Mouse (Mus musculus) midbrain, embryonic 12.5 days (tissue): Measurements from ENCODE around the gene Wdr17. TPM values are rescaled to one million over a fixed set of nuclear protein-coding genes. Genes with fewer than 3 reads are reported as not detected.

Experiments used
- ATAC-seq: fragments of 200-750 bp; cut with Nextera tagmentation; 2 replicates; pipeline ENCODE4 v1.8.0; 2017; ENCODE audit warnings: low read depth, moderate TSS enrichment, moderate library complexity; ENCODE audit not compliant: low FRiP score
- H3K27ac ChIP-seq: fragments of 300-500 bp; sonication (generic); replicated peaks from 2 replicates; pipeline ENCODE4 v1.5.1; 2016; ENCODE audit warnings: mild to moderate bottlenecking
- H3K27me3 ChIP-seq: fragments of 300-500 bp; sonication (generic); 2 replicates; pipeline ENCODE4 v1.6.1; 2016; ENCODE audit warnings: mild to moderate bottlenecking
- H3K36me3 ChIP-seq: fragments of 300-500 bp; sonication (generic); 2 replicates; pipeline ENCODE4 v1.6.1; 2016
- H3K4me1 ChIP-seq: fragments of 300-500 bp; sonication (generic); 2 replicates; pipeline ENCODE4 v1.6.1; 2016
- H3K4me2 ChIP-seq: fragments of 300-500 bp; sonication (generic); replicated peaks from 2 replicates; pipeline ENCODE4 v1.6.1; 2016; ENCODE audit warnings: mild to moderate bottlenecking, moderate library complexity
- H3K4me3 ChIP-seq: fragments of 300-500 bp; sonication (generic); 2 replicates; pipeline ENCODE4 v1.5.1; 2016; ENCODE audit warnings: mild to moderate bottlenecking
- H3K9ac ChIP-seq: fragments of 300-500 bp; sonication (generic); replicated peaks from 2 replicates; pipeline ENCODE4 v1.6.1; 2016; ENCODE audit warnings: mild to moderate bottlenecking, moderate library complexity
- H3K9me3 ChIP-seq: fragments of 300-500 bp; sonication (generic); 2 replicates; pipeline ENCODE4 v1.6.1; 2016; ENCODE audit warnings: mild to moderate bottlenecking
- whole genome bisulfite sequencing: fragments of 180-500 bp; shearing (Covaris S2); methylation state at CpG from one replicate; pipeline ENCODE4 v1.1.7; 2016; 5-methylcytosine and 5-hydroxymethylcytosine counted together
- polyA plus RNA-seq: library from polyadenylated mRNA; unstranded; fragments of >200 nt; fragmentation: Nextera tagmentation; extraction: Ambion mirVana; gene quantifications from 2 replicates; pipeline ENCODE4 v1.2.1, GENCODE M21; 2016

The Wdr17 gene
- polyA plus RNA-seq, 1 experiment from 2014 or later = 6.1 TPM

DNA sequence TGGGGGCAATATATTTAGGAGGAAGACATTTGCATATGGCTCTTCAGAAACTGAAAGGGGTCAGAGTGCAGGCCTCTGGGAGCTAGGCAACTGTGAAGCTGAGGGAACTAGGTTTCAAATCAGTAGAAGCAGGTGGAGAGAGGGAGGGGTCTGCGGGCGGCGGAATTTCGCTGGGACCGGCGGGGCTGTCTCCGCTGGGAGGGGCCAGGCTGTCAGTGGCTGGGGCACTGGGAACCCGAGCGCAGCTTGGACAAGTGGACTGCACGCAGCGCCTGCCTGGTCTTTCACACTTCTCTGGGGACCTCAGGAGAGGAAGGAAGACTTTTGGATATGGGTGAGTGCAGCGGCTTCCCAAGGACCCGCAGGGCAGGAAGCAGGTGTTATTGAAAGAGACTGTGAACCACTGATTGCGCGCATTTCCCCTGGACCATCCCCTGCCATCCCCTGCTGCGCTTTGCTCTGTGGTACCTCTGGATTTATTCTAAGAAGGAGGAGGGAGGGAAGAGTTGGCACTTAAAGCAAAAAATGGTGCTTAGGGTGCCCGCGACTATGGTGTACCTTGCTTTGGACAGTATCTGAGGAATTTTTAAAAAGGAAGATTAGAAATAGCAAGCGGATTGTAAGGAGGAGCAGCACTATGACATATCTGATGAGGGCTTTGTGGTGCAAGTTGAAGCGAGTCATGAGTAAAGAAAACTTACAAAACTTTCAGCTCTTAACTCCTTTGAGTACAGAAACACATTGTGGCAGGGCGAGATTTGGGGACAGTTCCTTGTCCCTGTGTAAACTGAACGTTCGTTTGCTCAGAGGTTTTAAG, 107.5 kb downstream of the Wdr17 start:
- H3K4me1 ChIP-seq = peaks cover 10% of the 10 kb centered on the region; the same call in 1 of the 2 replicates
- peak overlapping the region; percentile 50 for H3K9ac ChIP-seq
- 1% methylated on average over 23 of the region's 23 CpGs for WGBS
- peak; percentile 78 for ATAC-seq
- H3K4me2 ChIP-seq = peak overlapping the region; percentile 69
- H3K36me3 ChIP-seq = no peaks in the 10 kb centered on the region
- H3K4me3 ChIP-seq = peak overlapping the region; percentile 47
- no peaks in the 10 kb centered on the region for H3K9me3 ChIP-seq
- H3K27me3 ChIP-seq = no peaks in the 10 kb centered on the region
- H3K27ac ChIP-seq = peak overlapping the region; percentile 55

DNA sequence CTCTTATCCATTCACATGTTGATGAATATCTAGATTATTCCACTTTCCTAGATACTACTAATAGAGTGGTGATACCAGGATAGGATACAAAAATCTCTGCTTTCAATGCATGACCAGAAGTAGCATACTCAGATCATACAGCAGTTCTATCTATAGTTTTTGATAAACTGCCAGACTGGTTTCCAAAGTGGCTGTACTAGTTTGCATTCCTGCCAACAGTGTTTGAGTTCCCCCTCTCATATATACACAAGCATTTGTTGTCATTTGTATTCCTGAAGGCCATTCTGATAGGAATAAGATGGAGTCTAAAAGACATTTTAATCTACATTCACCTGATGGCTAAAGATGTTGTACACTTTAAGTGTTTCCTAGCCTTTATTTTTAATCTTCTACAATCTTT, 110.0 kb downstream of the Wdr17 start:
- Histone ChIP-seq H3K9me3 (no peaks in the 10 kb centered on the region), H3K27ac (no peak overlapping the region), H3K27me3 (no peaks in the 10 kb centered on the region), H3K4me3 (no peak overlapping the region), H3K4me1 (peaks cover 10% of the 10 kb centered on the region; the same call in 1 of the 2 replicates), H3K4me2 (no peak overlapping the region), H3K9ac (no peak overlapping the region), H3K36me3 (no peaks in the 10 kb centered on the region)
- no peak for ATAC-seq

DNA sequence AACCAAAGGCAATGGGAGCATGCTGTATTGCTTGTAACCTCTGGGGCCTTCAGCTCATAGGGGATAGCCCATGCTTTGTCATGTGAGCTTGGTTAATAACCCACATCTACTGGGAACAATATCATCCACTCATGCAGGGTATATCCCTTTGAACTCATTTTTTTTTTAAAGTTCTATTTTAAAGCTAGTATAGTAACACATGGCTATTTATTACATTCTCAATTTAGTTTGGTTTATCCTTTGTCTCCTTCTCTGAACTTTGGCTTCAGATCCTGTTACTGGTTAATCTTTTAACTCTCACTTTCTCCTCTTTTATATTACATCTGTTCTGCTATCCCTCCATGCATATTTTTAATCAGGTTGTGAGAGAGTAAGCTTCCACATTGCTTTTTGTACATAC, 110.7 kb downstream of the Wdr17 start:
- no peaks in the 10 kb centered on the region for H3K27me3 ChIP-seq
- no peaks in the 10 kb centered on the region for H3K36me3 ChIP-seq
- no peak overlapping the region for H3K4me2 ChIP-seq
- no peak overlapping the region for H3K27ac ChIP-seq
- peaks cover 10% of the 10 kb centered on the region; the same call in 1 of the 2 replicates for H3K4me1 ChIP-seq
- no peaks in the 10 kb centered on the region for H3K9me3 ChIP-seq
- H3K9ac ChIP-seq = no peak overlapping the region
- no peak overlapping the region for H3K4me3 ChIP-seq
- no peak for ATAC-seq

DNA sequence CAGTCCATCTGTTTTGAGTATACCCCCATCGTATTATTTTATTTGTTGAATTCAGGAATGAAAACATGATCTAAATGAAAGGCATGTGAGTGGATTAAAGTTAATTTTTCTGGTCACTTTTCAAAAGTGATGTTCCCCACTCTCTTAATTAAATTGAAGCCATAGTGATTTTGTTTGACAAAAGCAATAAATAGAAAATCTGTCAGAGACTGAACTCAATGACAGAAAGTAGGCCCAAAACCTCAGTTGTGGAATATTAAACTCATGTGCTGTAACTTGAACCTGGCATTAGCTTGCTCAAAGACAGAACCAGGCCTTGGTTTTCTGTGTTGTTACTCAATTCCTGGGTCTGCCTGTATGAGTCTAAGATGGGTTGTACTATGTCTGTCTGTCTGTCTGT, 129.3 kb downstream of the Wdr17 start:
- Histone ChIP-seq H3K4me3 (no peak overlapping the region), H3K27me3 (no peaks in the 10 kb centered on the region), H3K4me1 (no peaks in the 10 kb centered on the region), H3K9ac (no peak overlapping the region), H3K36me3 (no peaks in the 10 kb centered on the region), H3K4me2 (no peak overlapping the region), H3K9me3 (no peaks in the 10 kb centered on the region), H3K27ac (no peak overlapping the region)
- WGBS = 91% methylated on average over 1 of the region's 1 CpGs
- ATAC-seq = no peak

DNA sequence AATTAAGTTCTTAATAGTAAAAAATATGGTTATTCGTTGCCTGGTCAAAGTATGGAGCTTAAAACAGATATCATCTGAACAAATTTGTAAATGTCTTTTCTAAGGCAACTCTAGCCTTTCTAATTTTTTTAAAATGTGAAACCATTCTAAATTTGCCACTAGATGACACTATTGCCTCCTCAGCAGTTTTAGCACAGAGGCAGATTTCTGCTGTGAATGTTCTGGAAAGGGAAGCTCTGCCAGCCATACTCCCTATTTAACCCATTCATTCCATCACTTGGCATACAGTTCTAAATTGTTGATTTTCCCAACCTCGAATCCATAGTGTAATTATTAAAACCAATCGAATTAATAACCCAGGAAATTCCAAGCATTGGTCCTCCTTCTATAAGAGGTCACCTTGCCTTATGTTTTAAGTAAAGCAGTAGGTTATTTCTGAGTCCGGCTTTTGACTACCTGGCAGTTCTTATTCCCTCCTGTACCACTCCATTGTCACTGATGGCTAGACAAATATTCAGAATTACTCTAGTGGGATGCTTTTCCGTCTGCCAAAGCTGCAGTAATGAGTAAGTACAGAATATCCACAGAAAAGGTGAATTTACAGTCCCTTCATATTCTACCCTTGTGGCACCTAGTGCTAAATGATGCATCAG, 150.2 kb downstream of the Wdr17 start:
- Histone ChIP-seq H3K4me1 (no peaks in the 10 kb centered on the region), H3K9me3 (no peaks in the 10 kb centered on the region), H3K4me3 (no peak overlapping the region), H3K9ac (no peak overlapping the region), H3K27ac (no peak overlapping the region), H3K4me2 (no peak overlapping the region), H3K36me3 (no peaks in the 10 kb centered on the region), H3K27me3 (no peaks in the 10 kb centered on the region)
- WGBS = 68% methylated on average over 5 of the region's 5 CpGs
- ATAC-seq = no peak

DNA sequence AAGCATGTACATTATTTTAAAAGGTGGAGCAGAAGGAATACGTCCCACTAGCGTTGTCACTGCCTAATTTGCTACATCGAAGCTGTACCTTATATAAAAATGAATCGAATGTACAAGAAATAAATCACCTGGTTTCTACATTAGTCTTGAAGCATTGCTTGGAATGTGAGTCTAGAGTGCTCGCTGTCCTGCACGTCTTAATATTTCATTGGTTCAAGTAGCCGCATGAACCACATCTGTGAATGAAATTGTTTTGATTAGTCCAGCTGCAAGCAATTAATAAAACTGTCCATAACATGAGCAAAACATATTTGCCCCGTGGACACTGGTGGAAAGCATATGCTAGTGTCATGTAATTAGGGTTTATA, 162.3 kb downstream of the Wdr17 start:
- no peaks in the 10 kb centered on the region for H3K36me3 ChIP-seq
- H3K9ac ChIP-seq = peak overlapping the region; percentile 44; the same call in 1 of the 2 replicates
- WGBS = 24% methylated on average over 8 of the region's 8 CpGs
- 0 out of 2 replicates have a peak, but pooled peaks cover 2% of the 10 kb centered on the region for H3K4me1 ChIP-seq
- H3K9me3 ChIP-seq = no peaks in the 10 kb centered on the region
- H3K27me3 ChIP-seq = no peaks in the 10 kb centered on the region
- H3K27ac ChIP-seq = no peak overlapping the region; the same call in 1 of the 2 replicates
- peak overlapping the region; percentile 58 for H3K4me2 ChIP-seq
- ATAC-seq = peak; percentile 42
- H3K4me3 ChIP-seq = peak overlapping the region; percentile 57

DNA sequence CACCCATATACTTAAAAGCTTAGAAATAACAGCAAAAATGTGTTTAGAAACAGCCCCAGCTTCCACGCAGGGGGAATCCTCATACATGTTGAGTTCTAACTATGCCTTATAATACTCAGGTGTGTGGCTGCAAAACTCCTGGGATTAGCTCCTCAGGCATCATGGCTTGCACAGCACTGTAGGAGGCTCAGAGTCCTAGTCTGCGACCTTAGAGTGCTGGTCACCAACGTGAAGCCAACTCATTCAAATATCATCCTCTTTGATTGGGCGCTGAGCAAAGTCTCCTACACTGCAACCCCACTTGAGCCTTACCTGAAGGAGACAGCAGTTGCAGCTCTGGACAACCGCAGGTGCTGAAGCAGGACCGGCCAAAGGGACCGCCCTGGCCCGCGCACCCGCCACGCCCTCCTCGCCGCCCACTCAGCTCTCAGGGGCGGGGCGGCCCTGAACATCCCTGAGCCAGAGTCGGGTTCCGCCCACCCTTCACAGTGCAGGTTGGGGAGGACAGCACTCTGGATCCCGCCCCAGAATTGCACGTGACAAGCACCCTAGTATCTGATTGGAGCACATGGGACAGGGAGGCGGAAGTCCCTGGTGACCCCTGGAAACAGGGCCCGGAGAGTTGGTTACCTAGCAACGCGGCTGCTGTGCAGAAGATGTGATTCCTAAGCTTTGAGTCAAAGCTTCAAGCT, 162.9 kb downstream of the Wdr17 start:
- under 1% methylated on average over 23 of the region's 23 CpGs for WGBS
- Histone ChIP-seq H3K36me3 (no peaks in the 10 kb centered on the region), H3K4me3 (peak overlapping the region; percentile 57), H3K4me2 (peak overlapping the region; percentile 58), H3K27me3 (no peaks in the 10 kb centered on the region), H3K9ac (peak overlapping the region; percentile 44), H3K27ac (no peak overlapping the region; the same call in 1 of the 2 replicates), H3K9me3 (no peaks in the 10 kb centered on the region), H3K4me1 (0 out of 2 replicates have a peak, but pooled peaks cover 2% of the 10 kb centered on the region)
- ATAC-seq = peak; percentile 100

DNA sequence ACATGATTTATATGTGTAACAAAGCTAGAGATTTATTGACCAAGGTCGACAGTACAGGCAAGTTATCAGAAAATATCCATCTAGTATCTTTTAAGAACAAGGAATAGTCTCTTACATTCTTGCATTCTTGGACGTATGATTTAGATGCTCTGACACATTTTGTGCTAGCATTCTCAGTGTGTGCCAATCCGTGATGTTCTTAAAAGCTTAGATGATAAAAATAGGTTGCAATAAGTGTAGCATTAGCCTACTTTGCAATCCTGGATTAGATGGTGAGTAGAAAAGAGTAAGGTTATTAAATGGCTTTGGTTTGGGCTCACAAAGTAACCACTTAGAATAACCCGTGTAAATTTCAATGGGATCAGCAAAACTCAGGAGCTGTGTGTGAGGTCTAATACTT, 168.5 kb downstream of the Wdr17 start:
- Histone ChIP-seq H3K36me3 (no peaks in the 10 kb centered on the region), H3K27me3 (no peaks in the 10 kb centered on the region), H3K9me3 (no peaks in the 10 kb centered on the region), H3K4me1 (no peaks in the 10 kb centered on the region), H3K27ac (no peak overlapping the region), H3K9ac (no peak overlapping the region), H3K4me3 (no peak overlapping the region), H3K4me2 (no peak overlapping the region)
- 81% methylated on average over 4 of the region's 4 CpGs for WGBS
- no peak for ATAC-seq

DNA sequence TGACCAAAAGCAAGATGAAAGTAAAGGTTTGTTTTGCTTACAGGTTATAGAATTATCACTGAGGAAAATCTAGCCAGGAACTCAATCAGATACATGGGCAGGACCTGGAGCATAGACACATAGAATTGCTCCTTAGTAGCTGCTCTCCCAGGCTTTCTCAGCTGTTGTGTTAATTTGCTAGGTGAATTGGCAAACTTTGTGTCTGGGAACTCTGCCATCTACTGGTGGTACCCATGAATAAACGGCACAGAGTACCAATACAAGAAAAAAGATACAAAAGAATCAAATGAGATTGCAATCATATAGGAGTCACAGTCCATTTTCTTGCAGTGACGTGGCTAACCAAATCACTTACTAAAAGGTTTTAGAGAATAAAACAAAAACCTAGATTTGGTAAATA, 181.2 kb downstream of the Wdr17 start:
- Histone ChIP-seq H3K4me1 (no peaks in the 10 kb centered on the region), H3K4me3 (no peak overlapping the region), H3K4me2 (no peak overlapping the region), H3K27ac (no peak overlapping the region), H3K9ac (no peak overlapping the region), H3K27me3 (no peaks in the 10 kb centered on the region), H3K9me3 (no peaks in the 10 kb centered on the region), H3K36me3 (no peaks in the 10 kb centered on the region)
- ATAC-seq = no peak
- 63% methylated on average over 2 of the region's 2 CpGs for WGBS

DNA sequence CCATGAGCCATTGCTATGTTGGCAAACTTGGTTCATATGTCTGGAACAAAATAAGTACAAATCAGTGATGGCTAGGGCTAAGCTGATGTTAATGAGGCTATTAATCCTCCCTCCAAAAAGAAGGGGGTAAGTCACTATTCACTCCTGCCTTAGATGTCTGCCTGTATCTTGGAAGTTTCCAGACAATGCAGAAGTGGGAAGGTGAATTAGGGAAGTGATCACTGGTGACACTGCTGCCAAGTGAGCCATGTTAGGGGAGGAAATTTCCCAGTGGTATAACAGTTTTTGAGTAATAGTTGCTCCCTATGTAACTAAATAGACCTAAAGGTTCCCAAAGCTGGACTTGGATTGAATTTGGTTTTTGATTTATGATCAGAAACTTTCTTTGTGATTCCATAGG, 215.2 kb downstream of the Wdr17 start:
- H3K9ac ChIP-seq = no peak overlapping the region
- no peaks in the 10 kb centered on the region for H3K27me3 ChIP-seq
- H3K36me3 ChIP-seq = no peaks in the 10 kb centered on the region
- H3K4me2 ChIP-seq = no peak overlapping the region
- no peak overlapping the region for H3K27ac ChIP-seq
- ATAC-seq = no peak
- H3K9me3 ChIP-seq = no peaks in the 10 kb centered on the region
- no peak overlapping the region for H3K4me3 ChIP-seq
- H3K4me1 ChIP-seq = no peaks in the 10 kb centered on the region

DNA sequence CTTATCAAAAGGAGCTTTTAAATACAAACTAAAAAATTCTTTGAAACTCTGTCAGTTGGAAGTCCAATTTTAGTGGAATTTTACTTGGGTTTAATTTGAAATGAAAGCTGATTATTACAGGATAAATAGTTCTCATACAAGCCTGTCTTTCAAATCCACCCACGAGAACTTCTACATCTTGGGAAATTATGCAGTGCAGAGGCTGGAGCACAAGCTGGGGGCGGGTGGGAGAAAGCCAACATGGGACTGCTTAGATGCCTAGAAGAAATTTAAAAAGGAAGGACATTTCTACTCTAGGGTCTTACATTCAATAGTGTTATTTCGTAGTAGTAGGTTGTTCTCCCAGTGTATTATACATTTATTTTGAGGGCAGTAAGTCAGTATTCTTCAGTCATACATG, 219.2 kb downstream of the Wdr17 start:
- Histone ChIP-seq H3K4me3 (no peak overlapping the region), H3K9ac (no peak overlapping the region), H3K36me3 (no peaks in the 10 kb centered on the region), H3K27me3 (no peaks in the 10 kb centered on the region), H3K9me3 (no peaks in the 10 kb centered on the region), H3K4me2 (no peak overlapping the region), H3K4me1 (no peaks in the 10 kb centered on the region), H3K27ac (no peak overlapping the region)
- ATAC-seq = no peak
- WGBS = 85% methylated on average over 3 of the region's 3 CpGs

DNA sequence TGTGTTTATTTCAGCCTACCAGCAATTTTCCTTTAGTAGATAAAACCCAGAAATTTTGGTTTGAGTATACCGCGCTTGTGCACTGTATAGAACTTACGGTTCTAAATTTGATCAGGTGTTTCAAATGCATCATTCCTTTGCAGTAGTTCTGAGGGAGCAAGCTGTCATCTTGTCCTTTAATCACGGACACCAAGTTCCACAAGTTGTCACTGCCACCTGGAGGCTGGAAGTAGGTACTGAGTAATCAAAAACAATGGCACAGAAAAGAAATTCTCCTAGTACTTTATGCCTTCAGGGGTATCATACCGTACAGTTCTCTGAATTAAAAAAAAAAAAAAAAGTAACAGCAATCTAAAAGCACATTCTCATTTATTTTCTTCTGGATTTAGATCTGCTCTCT, 226.3 kb downstream of the Wdr17 start:
- no peaks in the 10 kb centered on the region for H3K4me1 ChIP-seq
- H3K36me3 ChIP-seq = no peaks in the 10 kb centered on the region
- H3K27ac ChIP-seq = no peak overlapping the region
- H3K9me3 ChIP-seq = no peaks in the 10 kb centered on the region
- no peak overlapping the region for H3K4me2 ChIP-seq
- H3K9ac ChIP-seq = no peak overlapping the region
- no peaks in the 10 kb centered on the region for H3K27me3 ChIP-seq
- WGBS = 47% methylated on average over 5 of the region's 5 CpGs
- peak; percentile 74 for ATAC-seq
- no peak overlapping the region for H3K4me3 ChIP-seq
